Comparison of ENCODE assay signal across 20 mouse cellular contexts in the genomic region with DNA sequence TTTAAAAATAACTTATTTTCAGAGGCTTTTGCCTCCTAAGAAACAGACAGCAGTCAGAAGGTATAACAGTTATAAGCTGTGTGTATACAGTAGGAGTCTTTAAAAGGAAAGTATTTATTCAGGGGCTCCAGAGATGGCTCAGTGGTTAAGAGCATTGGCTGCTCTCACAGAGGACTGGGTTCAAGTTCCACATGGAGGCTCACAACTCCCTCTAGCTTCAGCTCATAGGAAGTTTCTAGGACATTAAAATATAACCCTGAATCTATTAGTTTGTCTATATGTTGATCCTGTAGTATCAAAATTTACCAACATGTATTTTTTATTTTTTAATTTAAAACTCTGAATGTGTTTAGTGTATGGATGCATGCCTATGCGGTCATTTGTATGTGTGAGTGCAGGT. TPM values are rescaled to one million over a fixed set of nuclear protein-coding genes. Genes with fewer than 3 reads are reported as not detected.
A peak's percentile ranks its signal among the peaks of the same experiment; 100 is the strongest.
DNase-seq lines count a peak whose midpoint lies in the region; TF ChIP-seq lines count a peak whose summit lies in the region.
"Had no signal": no experiment of that assay in that cellular context is flagged by ENCODE, and none has a peak within 500 bp of the region (broad histone marks: within the 10 kb centered on the region; RNA-seq: fewer than 3 reads in every experiment).

No protein-coding gene starts in this region.

- DNase-seq in layer of hippocampus, adult 2 months (ENCODE audit: low spot score in 2 of 2), result no peak
- DNase-seq in layer of hippocampus, adult 9-11 months, result no peak
- DNase-seq in 416B (ENCODE audit: low read depth) (peak; percentile 53), A20 (ENCODE audit: low read depth, low spot score) (peak; percentile 36)
- peak; percentile 10 for DNase-seq in induced T-regulatory cell, adult 2 months (ENCODE audit: low read depth)
- DNase-seq in spleen, postnatal 36 days (ENCODE audit: low spot score in 2 of 2), result no peak
- DNase-seq in right cerebral cortex, adult 18-20 months, result no peak
- no peak for DNase-seq in thymus, postnatal 4 days
- DNase-seq: adrenal gland, postnatal 10 days; cerebellum, adult 11-12 months; cerebellum, adult 9-10 months; cerebellum, postnatal 25 days; forebrain, postnatal 0 days; gastrocnemius, postnatal 14 days; heart, postnatal 36 days had no signal

- H3K27ac ChIP-seq in layer of hippocampus, adult 2 months, result no peak overlapping the region
- H3K27ac ChIP-seq: embryonic facial prominence, embryonic 13.5 days; forebrain, embryonic 13.5 days; hindbrain, embryonic 12.5 days had no signal

- TF ChIP-seq CTCF in layer of hippocampus, adult 2 months (conservative IDR thresholded peaks at IDR 0.05), result peak; percentile 63

- H3K4me3 ChIP-seq in layer of hippocampus, adult 2 months, result no peak overlapping the region
- H3K4me3 ChIP-seq: embryonic facial prominence, embryonic 13.5 days; forebrain, embryonic 13.5 days; heart, embryonic 12.5 days; hindbrain, embryonic 12.5 days had no signal

RNA-seq across cellular contexts. Expression of a gene that starts 5.5 kb away (rescaled TPM):
- 10 to 100 TPM; 52.9 to 60.7 TPM for total RNA-seq in layer of hippocampus, adult 2 months (2021)

RNA-seq across cellular contexts. Expression of a gene that starts 5.7 kb away (rescaled TPM):
- total RNA-seq in layer of hippocampus, adult 2 months (2021), result 100 to 1,000 TPM; 110 to 119 TPM

RNA-seq across cellular contexts. Expression of a gene that starts 36.5 kb away (rescaled TPM):
- total RNA-seq in layer of hippocampus, adult 2 months (2021), result under 1 TPM in 1 of 2 experiments, not detected in 1; 0.31 TPM
- total RNA-seq: adrenal gland, postnatal 10 days; forebrain, postnatal 0 days; gastrocnemius, adult 18-20 months; gastrocnemius, postnatal 14 days; heart, postnatal 36 days had no signal

Comparison
In these comparisons a context has a peak if more than half of its experiments do, and no peak if none do; other contexts are left out.
1. DNase-seq: peak in 416B (single experiment), A20 (single experiment) and induced T-regulatory cell, adult 2 months (single experiment); none in layer of hippocampus, adult 2 months (0 of 2), layer of hippocampus, adult 9-11 months (single experiment), spleen, postnatal 36 days (0 of 2), right cerebral cortex, adult 18-20 months (single experiment) and thymus, postnatal 4 days (single experiment).